Mouse (Mus musculus) activated CD4-positive, CD25-positive, alpha-beta regulatory T cell, adult 4 months (primary cell): ENCODE results near the gene Snrpe. TPM values are rescaled to one million over a fixed set of nuclear protein-coding genes. Genes with fewer than 3 reads are reported as not detected.

Experiments
- polyA plus RNA-seq, 2 experiments: library from polyadenylated mRNA; unstranded; fragments of 100-300 nt; shearing (Covaris generic); gene quantifications; one replicate each; pipeline ENCODE4 v1.2.1; 2017

Snrpe gene
- polyA plus RNA-seq, 2 experiments from 2014 or later = 402 to 505 TPM

Other genes with a start within 250 kb of the Snrpe start
- under 1 TPM in 1 of 2 experiments, not detected in 1; 0.20 TPM for gene Etnk2, start 246.7 kb downstream of the Snrpe start, polyA plus RNA-seq
- gene Sox13, start 185.9 kb downstream of the Snrpe start, polyA plus RNA-seq = not detected
- gene Zbed6, start 50.6 kb upstream of the Snrpe start, polyA plus RNA-seq = not detected
- 1 to 10 TPM; 3.2 to 3.9 TPM for gene Gm38394, start 51.0 kb upstream of the Snrpe start, polyA plus RNA-seq
- 100 to 1,000 TPM; 109 to 137 TPM for gene Lax1, start 79.8 kb upstream of the Snrpe start, polyA plus RNA-seq
- 10 to 100 TPM; 17.8 to 19.0 TPM for gene Atp2b4, start 190.8 kb upstream of the Snrpe start, polyA plus RNA-seq